Comparison of ENCODE assay signal across 15 mouse cellular contexts in genomic region chr3:40368421-40368820, GRCm38 (mm10).
"Had no signal": no experiment of that assay in that cellular context is flagged by ENCODE, and none has a peak within 500 bp of the region (broad histone marks: within the 10 kb centered on the region; RNA-seq: fewer than 3 reads in every experiment).

No protein-coding gene starts in this region.

- H3K4me1 ChIP-seq: liver, embryonic 13.5 days; lung, embryonic 15.5 days had no signal

- H3K27me3 ChIP-seq: limb, embryonic 12.5 days; liver, embryonic 13.5 days; lung, embryonic 15.5 days; midbrain, embryonic 13.5 days; neural tube, embryonic 15.5 days had no signal

- H3K27ac ChIP-seq: kidney, postnatal 0 days; left cerebral cortex, adult 2 months; limb, embryonic 12.5 days; liver, embryonic 13.5 days; lung, embryonic 15.5 days; midbrain, embryonic 13.5 days; neural tube, embryonic 15.5 days; stomach, postnatal 0 days had no signal

- H3K4me3 ChIP-seq: left cerebral cortex, adult 2 months; limb, embryonic 12.5 days; liver, embryonic 13.5 days; lung, embryonic 15.5 days; midbrain, embryonic 13.5 days; myocyte; neural tube, embryonic 15.5 days had no signal

- DNase-seq: liver; liver, embryonic 13.5 days; liver, postnatal 0 days; lung, postnatal 14 days; right cerebral cortex, adult 18-20 months; right cerebral cortex, postnatal 25 days; thymus, postnatal 4 days had no signal

- H3K36me3 ChIP-seq: limb, embryonic 12.5 days; liver, embryonic 13.5 days; lung, embryonic 15.5 days; midbrain, embryonic 13.5 days; neural tube, embryonic 15.5 days had no signal
